Mouse (Mus musculus) T-cell, adult 2 months (primary cell): ENCODE data around the gene Prmt9.

Experiments
- DNase-seq: peaks from one replicate; pipeline ENCODE4 v3.0.0; 2022; ENCODE audit warnings: low spot score

Prmt9 gene

DNA sequence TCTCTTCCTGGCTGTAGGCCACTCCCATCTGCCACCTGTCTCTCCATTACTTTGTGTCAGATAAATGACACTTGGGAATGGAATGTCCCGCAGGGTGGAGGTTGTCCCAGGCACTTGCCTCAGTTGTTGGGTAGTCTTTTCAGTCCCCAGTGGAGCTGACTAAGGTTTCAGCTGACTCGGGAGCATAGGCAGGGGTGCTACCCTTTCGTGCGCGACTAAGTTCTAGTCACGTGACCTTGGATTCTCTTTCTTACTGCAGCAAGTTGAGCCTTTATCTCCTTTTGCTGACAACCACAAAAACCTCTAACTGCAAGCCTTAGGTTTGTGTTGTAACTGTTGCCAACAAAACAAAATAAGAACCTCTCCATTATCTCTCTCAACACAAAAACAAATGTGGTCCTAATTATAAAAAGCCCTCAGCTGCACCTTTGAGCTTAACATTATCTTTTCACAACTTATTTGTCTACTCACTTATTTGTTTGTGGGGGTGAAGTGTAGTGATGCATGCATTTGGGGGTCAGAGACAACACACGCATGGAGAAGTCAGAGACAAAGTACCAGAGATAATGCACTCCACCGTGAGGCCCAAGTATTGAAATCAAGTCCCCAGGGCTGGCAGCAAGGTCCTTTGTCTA lies 14.7 kb upstream of the Prmt9 start:
- DNase-seq = peak; percentile 5

- peak; percentile 42 for DNase-seq
Observed at GRCm38 (mm10) chr8:77535026-77535595, 14.1 kb upstream of the Prmt9 start.

DNA sequence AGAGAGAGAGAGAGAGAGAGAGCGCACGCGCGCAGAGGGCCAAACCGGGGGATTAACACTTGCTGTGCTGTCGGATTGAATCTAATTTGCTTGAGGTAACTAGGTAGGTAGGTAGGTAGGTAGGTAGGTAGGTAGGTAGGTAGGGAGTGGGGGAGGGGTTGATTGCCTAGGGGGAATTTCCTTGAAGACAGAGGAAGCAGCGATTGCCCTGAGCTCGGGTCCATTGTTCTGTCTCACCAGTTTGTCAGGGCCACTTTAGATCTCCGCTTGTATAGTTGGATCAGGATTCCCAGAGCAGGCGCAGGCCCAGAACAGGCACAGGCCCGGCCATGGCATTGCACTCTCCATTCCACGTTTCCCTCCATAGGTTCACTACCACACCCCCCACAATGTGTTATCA lies 12.4 kb upstream of the Prmt9 start:
- no peak for DNase-seq

DNA sequence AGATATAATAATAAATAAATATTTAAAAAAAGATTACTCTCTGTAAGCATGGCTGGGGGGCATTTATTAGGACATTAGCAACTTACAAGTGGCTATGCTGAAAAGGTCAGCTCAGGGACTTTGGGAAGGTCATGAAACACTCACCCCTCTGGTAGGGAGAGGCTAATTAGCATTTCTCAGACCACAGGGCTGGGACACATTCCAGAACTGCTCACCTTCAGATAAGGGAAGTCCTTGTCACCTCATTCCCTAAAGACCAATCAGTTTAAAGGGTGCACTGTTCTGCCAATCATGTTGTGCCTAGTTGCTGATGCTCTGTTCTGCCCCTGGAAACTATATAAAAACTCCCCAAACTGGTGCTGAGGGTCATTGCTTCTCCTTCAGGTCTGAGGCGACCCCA lies 10.9 kb upstream of the Prmt9 start:
- no peak for DNase-seq

GRCm38 (mm10) chr8:77543152-77543777 lies 5.9 kb upstream of the Prmt9 start:
- DNase-seq = no peak

- no peak for DNase-seq
Observed at GRCm38 (mm10) chr8:77544428-77544827, 4.8 kb upstream of the Prmt9 start.

GRCm38 (mm10) chr8:77545616-77546015 lies 3.6 kb upstream of the Prmt9 start:
- DNase-seq = no peak

GRCm38 (mm10) chr8:77549881-77550580 lies 834 bp downstream of the Prmt9 start:
- peak; percentile 18 for DNase-seq

DNA sequence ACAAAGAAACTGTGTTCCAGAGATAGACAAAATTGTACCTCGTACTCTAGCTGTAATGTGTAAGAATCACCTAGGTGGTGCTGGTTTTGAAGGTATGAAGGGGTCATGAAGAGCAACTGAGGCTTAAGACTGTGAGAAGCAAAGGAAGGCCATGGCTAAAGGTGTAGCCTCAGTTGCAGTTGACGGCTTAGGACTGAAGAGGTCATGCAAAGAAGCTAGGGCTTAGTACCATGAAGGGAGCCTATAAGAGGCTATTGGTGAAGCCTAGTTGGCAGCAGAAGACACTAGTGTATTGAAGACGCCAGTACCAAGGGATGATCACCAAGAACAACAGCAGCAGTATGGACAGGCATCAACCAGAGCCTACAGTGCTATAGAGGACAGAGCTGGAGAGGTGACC lies 3.3 kb downstream of the Prmt9 start:
- DNase-seq = no peak

- DNase-seq = no peak
Observed at GRCm38 (mm10) chr8:77561441-77561840, 12.2 kb downstream of the Prmt9 start.

DNA sequence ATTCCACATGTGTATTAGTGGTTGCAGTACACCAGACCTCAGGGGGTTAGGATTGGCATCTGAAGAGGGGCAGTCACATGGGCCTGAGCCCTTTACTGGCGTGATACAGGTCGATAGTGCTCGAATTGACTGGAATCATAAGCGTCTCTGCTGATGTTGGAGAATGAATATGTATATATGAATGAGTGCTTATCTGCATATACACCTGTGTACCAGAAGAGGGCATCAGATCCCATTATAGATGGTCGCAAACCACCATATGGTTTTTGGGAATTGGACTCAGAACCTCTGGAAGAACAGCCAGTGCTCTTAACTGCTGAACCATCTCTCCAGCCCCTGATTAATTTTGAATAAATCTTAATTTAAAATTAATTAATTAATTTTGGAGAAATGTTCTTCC lies 25.0 kb downstream of the Prmt9 start:
- DNase-seq = no peak

GRCm38 (mm10) chr8:77577674-77578073 lies 28.5 kb downstream of the Prmt9 start:
- no peak for DNase-seq

- DNase-seq = no peak
Observed at GRCm38 (mm10) chr8:77584174-77584573, 35.0 kb downstream of the Prmt9 start.

GRCm38 (mm10) chr8:77609621-77610020 lies 60.4 kb downstream of the Prmt9 start:
- no peak for DNase-seq

- DNase-seq = peak; percentile 99
Observed at GRCm38 (mm10) chr8:77610374-77610969, 61.3 kb downstream of the Prmt9 start, which contains the start of gene Tmem184c. Tmem184c (minus strand) TSS chr8:77610698.

DNA sequence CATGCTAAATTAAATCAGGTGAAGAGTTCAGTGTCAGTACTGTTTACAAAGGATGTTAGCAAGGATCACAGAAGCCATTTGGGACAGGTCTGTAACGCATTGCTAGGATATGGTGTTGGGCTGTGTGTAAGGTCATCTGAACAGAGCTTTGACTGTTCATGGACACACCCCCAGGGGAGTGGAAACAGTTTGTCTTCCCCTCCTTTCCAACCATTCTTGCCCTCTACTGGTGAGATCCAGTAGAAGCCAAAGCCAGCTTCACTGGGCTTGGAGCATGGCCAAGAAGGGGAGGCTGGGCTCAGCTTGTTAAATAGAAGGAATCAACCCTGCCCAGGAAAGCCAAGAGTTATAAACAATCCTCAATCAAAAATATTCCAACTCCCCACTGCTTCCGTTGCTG lies 68.7 kb downstream of the Prmt9 start:
- DNase-seq = no peak

GRCm38 (mm10) chr8:77623677-77624209 lies 74.5 kb downstream of the Prmt9 start:
- DNase-seq = no peak

DNA sequence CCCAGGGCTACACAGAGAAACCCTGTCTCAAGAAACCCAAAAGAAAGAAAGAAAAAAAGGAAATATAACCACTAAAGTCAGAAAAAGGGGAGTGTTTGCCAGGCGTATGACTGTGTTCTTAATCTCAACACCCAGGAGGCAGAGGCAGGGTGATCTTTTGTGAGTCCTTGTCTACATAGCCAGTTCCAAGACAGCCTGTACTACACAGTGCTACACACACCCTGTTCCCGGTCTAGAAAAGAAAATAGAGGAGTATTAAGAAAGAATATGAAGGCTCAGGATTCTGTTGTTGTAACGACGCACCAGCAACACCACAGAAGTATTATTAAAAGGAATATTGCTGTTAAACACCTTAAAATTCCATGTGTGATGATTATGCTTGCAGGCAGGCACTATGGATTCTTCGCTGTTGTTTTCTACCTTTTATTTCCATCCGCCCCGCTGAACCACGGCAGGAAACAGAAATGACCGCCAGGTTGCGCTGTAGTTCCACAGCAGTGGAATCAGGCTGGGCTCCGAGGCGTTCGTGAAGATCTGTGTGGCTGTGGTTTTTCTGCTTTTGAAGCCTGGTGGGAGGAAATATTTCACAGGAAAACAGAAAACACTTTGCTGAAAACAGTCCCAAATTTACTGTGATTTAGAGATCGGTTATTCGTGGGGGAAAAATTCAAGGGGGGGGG lies 80.8 kb downstream of the Prmt9 start:
- peak; percentile 68 for DNase-seq

GRCm38 (mm10) chr8:77630691-77631090 lies 81.5 kb downstream of the Prmt9 start:
- DNase-seq = no peak
